Mouse (Mus musculus) MEL (cell line): ENCODE results near the gene Rsrp1. TPM values are rescaled to one million over a fixed set of nuclear protein-coding genes. Genes with fewer than 3 reads are reported as not detected.
A peak's percentile ranks its signal among the peaks of the same experiment; 100 is the strongest.

ENCODE experiments used
- DNase-seq: peaks from one replicate; pipeline ENCODE4 v3.0.0; 2011; ENCODE audit warnings: low read depth, low spot score
- H3K27ac ChIP-seq: 2 replicates; pipeline ENCODE4 v1.5.1; 2012; ENCODE audit warnings: low read depth, mild to moderate bottlenecking, control low read depth, low read length, moderate library complexity; ENCODE audit not compliant: control insufficient read depth
- H3K27me3 ChIP-seq, 2 experiments: fragments of 150-350 bp in 1 of 2; sonication (generic) in 1 of 2; 2 replicates each; pipeline ENCODE4 v1.6.1; 2012; ENCODE audit warnings: low read length in 2 of 2, mild to moderate bottlenecking in 2 of 2, improper control_type of control experiment in 1 of 2, moderate library complexity in 1 of 2; ENCODE audit not compliant: insufficient read depth in 2 of 2, control insufficient read depth in 1 of 2
- H3K36me3 ChIP-seq, 2 experiments: 2 replicates each; pipeline ENCODE4 v1.6.1; 2012 to 2014; ENCODE audit warnings: low read length in 2 of 2, improper control_type of control experiment in 1 of 2, inconsistent platforms in 1 of 2, mild to moderate bottlenecking in 1 of 2; ENCODE audit not compliant: insufficient read depth in 2 of 2, control insufficient read depth in 1 of 2
- H3K4me1 ChIP-seq, 2 experiments: fragments of 150-350 bp in 1 of 2; sonication (generic) in 1 of 2; 2 replicates each; pipeline ENCODE4 v1.6.1; 2012; ENCODE audit warnings: low read length in 2 of 2, improper control_type of control experiment in 1 of 2, mild to moderate bottlenecking in 1 of 2; ENCODE audit not compliant: insufficient read depth in 2 of 2, control insufficient read depth in 1 of 2
- H3K4me3 ChIP-seq, 2 experiments: fragments of 150-350 bp in 1 of 2; sonication (generic) in 1 of 2; 2 replicates each; pipeline ENCODE4 v1.5.1; 2012; ENCODE audit warnings: low read depth in 2 of 2, low read length in 2 of 2, mild to moderate bottlenecking in 2 of 2, moderate library complexity in 2 of 2, control low read depth in 1 of 2, improper control_type of control experiment in 1 of 2; ENCODE audit not compliant: control insufficient read depth in 1 of 2, insufficient read depth in 1 of 2
- H3K79me2 ChIP-seq: 2 replicates; pipeline ENCODE4 v1.6.1; 2012; ENCODE audit warnings: mild to moderate bottlenecking, low read length, moderate library complexity; ENCODE audit not compliant: control insufficient read depth, poor library complexity, insufficient read depth
- H3K9ac ChIP-seq: 2 replicates; pipeline ENCODE4 v1.6.1; 2012; ENCODE audit warnings: low read depth, mild to moderate bottlenecking, control low read depth, low read length, moderate library complexity; ENCODE audit not compliant: control insufficient read depth, poor library complexity, severe bottlenecking
- H3K9me3 ChIP-seq: fragments of 150-350 bp; sonication (generic); replicated peaks from 2 replicates; pipeline ENCODE4 v1.6.1; 2012; ENCODE audit warnings: mild to moderate bottlenecking, low read length, improper control_type of control experiment, moderate library complexity; ENCODE audit not compliant: insufficient read depth
- CHD2 ChIP-seq: IDR thresholded peaks from 2 replicates; pipeline ENCODE4 v1.6.1; 2011; ENCODE audit warnings: low read length, improper control_type of control experiment
- EP300 ChIP-seq, 2 experiments: IDR thresholded peaks; 2 replicates each; pipeline ENCODE4 v1.6.1; 2011; ENCODE audit warnings: improper control_type of control experiment in 2 of 2, low read length in 2 of 2, low read depth in 1 of 2, mild to moderate bottlenecking in 1 of 2
- ETS1 ChIP-seq: IDR thresholded peaks from 2 replicates; pipeline ENCODE4 v1.6.1; 2012; ENCODE audit warnings: low read depth, mild to moderate bottlenecking, inconsistent platforms, low read length, improper control_type of control experiment, moderate library complexity
- GABPA ChIP-seq: IDR thresholded peaks from 2 replicates; pipeline ENCODE4 v1.6.1; 2012; ENCODE audit warnings: low read depth, mild to moderate bottlenecking, inconsistent platforms, low read length, improper control_type of control experiment, moderate library complexity
- HCFC1 ChIP-seq: IDR thresholded peaks from 2 replicates; pipeline ENCODE4 v1.6.1; 2012; ENCODE audit warnings: low read depth, mild to moderate bottlenecking, inconsistent platforms, low read length, improper control_type of control experiment, moderate library complexity
- MXI1 ChIP-seq: IDR thresholded peaks from 2 replicates; pipeline ENCODE4 v1.6.1; 2011; ENCODE audit warnings: mild to moderate bottlenecking, low read depth, low read length, improper control_type of control experiment
- NELFE ChIP-seq: IDR thresholded peaks from 2 replicates; pipeline ENCODE4 v1.6.1; 2011; ENCODE audit warnings: low read depth, low read length, improper control_type of control experiment
- POLR2AphosphoS2 ChIP-seq: IDR thresholded peaks from 2 replicates; pipeline ENCODE4 v1.6.1; 2011; ENCODE audit warnings: low read length, improper control_type of control experiment
- SIN3A ChIP-seq: IDR thresholded peaks from 2 replicates; pipeline ENCODE4 v1.6.1; 2012; ENCODE audit warnings: low read length, improper control_type of control experiment, inconsistent platforms
- SMC3 ChIP-seq: IDR thresholded peaks from 2 replicates; pipeline ENCODE4 v1.6.1; 2011; ENCODE audit warnings: low read depth, low read length, improper control_type of control experiment
- TAL1 ChIP-seq: IDR thresholded peaks from 2 replicates; pipeline ENCODE4 v1.6.1; 2012; ENCODE audit warnings: mild to moderate bottlenecking, inconsistent platforms, low read length, moderate library complexity, mixed read lengths
- TBP ChIP-seq: IDR thresholded peaks from 2 replicates; pipeline ENCODE4 v1.8.0; 2011; ENCODE audit warnings: low read depth, low read length, improper control_type of control experiment
- USF2 ChIP-seq, 2 experiments: IDR thresholded peaks; 2 replicates each; pipeline ENCODE4 v1.6.1; 2011 to 2012; ENCODE audit warnings: improper control_type of control experiment in 2 of 2, low read length in 2 of 2, borderline replicate concordance in 1 of 2, inconsistent platforms in 1 of 2, low read depth in 1 of 2, mild to moderate bottlenecking in 1 of 2; ENCODE audit not compliant: insufficient read depth in 1 of 2
- ZKSCAN1 ChIP-seq: IDR thresholded peaks from 2 replicates; pipeline ENCODE4 v1.6.1; 2012; ENCODE audit warnings: low read depth, mild to moderate bottlenecking, inconsistent platforms, low read length, improper control_type of control experiment, moderate library complexity
- ZMIZ1 ChIP-seq: IDR thresholded peaks from 2 replicates; pipeline ENCODE4 v1.6.1; 2012; ENCODE audit warnings: low read depth, mild to moderate bottlenecking, inconsistent platforms, low read length, improper control_type of control experiment, moderate library complexity
- ZNF384 ChIP-seq: IDR thresholded peaks from 2 replicates; pipeline ENCODE4 v1.6.1; 2012; ENCODE audit warnings: low read depth, mild to moderate bottlenecking, inconsistent platforms, low read length, improper control_type of control experiment
- polyA plus RNA-seq, 2 experiments: library from polyadenylated mRNA; stranded (reverse) in 1 of 2; unstranded in 1 of 2; fragments of >175 nt in 1 of 2; fragments of >200 nt in 1 of 2; gene quantifications; 2 replicates each; pipeline versions ENCODE4 v1.2.1 to v1.2.4; 2012; ENCODE audit warnings: low replicate concordance in 2 of 2, low read depth in 1 of 2; ENCODE audit not compliant: insufficient read length in 2 of 2, insufficient read depth in 1 of 2, missing spikeins in 1 of 2
- total RNA-seq: library from RNA; depleted of rRNA; stranded (reverse); fragments of 300-350 nt; gene quantifications from 2 replicates; pipeline ENCODE4 v1.2.3, GENCODE M21; 2012

Gene Rsrp1
- total and polyA plus RNA-seq, 3 experiments, result 59.5 to 110 TPM; not detected in 1

DNA sequence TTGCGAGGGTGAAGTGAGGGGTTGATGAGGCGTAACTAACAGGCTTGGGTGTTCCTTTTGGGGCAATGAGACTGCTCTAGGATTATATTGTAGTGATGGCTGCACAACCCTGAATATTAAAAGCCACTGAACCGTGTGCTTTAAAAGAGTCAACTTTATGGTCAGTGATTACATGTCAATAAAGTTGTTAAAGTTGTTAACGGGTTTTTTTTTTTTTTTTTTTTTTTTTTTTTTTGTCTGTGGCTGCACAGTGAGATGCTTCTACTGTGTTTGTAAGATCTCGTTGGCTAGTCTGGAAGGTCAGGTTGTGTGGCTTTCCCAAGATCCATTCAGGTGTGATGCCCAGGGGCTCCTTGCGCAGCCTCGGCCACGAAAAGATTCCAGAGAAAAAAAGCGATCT is 16.5 kb downstream of the Rsrp1 start:
- no peak for DNase-seq
- peaks cover 0 to 5% of the 10 kb centered on the region in 2 experiments; a peak in 2 of 4 replicates for H3K36me3 ChIP-seq

DNA sequence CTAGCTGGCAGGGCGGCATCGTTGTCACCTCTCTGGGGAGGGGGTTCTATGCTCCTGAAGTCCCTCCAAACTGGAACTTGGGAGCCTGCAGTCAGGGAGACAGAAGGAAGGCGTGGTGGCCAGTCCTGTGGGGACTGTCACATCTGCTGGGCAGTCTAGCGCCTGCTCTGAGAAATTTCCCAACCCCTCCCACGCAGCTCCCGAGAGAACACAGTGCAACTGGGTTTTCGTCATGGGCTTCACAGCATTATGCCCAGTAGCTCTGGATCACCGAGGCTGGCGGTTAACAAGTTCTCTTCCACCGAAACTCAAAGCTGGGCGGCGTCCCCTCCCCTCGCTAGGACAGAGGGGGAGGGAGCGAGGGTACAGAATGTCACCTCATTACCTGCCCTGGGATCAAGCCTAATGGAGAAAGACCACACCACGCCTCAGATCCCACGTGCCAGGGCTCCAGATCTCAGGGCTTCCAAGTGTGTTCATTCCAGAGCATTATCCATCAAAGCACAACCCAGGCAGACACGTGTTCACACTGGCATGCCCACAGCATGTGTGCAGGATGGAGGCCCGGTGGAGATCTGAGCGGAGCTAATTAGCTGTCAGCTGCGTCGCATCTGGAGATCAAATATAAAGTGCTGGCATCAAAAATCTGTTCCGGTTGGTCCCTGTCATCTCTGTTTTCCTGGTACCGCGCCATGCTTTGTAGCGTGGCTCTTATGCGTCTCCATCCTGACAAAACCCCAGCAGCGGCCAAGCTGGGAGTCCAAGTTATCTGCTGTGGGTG is 20.6 kb downstream of the Rsrp1 start:
- Histone ChIP-seq H3K9me3 (no peaks in the 10 kb centered on the region), H3K36me3 (no peaks in the 10 kb centered on the region), H3K4me3 (no peak overlapping the region), H3K27ac (no peak overlapping the region), H3K79me2 (no peaks in the 10 kb centered on the region), H3K9ac (no peak overlapping the region), H3K4me1 (no peaks in the 10 kb centered on the region), H3K27me3 (peaks cover 3 to 4% of the 10 kb centered on the region in 2 experiments; a peak in 3 of 4 replicates)
- no peak for DNase-seq
- TF ChIP-seq ZKSCAN1, result no peak
- TF ChIP-seq TBP, result no peak
- TF ChIP-seq EP300 (IDR thresholded peaks at IDR 0.05; ENCODE audit: low read depth in 1 of 2, low read length in 2 of 2), result no peak
- no peak for TF ChIP-seq GABPA
- TF ChIP-seq ETS1, result no peak
- no peak for TF ChIP-seq ZMIZ1
- TF ChIP-seq USF2 (IDR thresholded peaks at IDR 0.05; ENCODE audit: borderline replicate concordance in 1 of 2, insufficient read depth in 1 of 2, low read depth in 1 of 2, low read length in 2 of 2), result no peak
- TF ChIP-seq NELFE, result no peak
- no peak for TF ChIP-seq CHD2
- no peak for TF ChIP-seq HCFC1
- TF ChIP-seq TAL1, result no peak
- no peak for TF ChIP-seq SMC3
- TF ChIP-seq POLR2AphosphoS2, result no peak
- TF ChIP-seq MXI1, result no peak
- TF ChIP-seq SIN3A, result no peak

More for the DNA sequence above, 16.5 kb downstream of the Rsrp1 start:
- TF ChIP-seq ETS1, result no peak
- TF ChIP-seq ZNF384, result peak; percentile 74
- H3K79me2 ChIP-seq, result no peaks in the 10 kb centered on the region
- H3K4me1 ChIP-seq, result no peaks in the 10 kb centered on the region
- H3K27me3 ChIP-seq, result peaks cover 3 to 4% of the 10 kb centered on the region in 2 experiments; a peak in 3 of 4 replicates
- no peak overlapping the region for H3K27ac ChIP-seq
- no peak overlapping the region for H3K9ac ChIP-seq
- H3K9me3 ChIP-seq, result no peaks in the 10 kb centered on the region
- H3K4me3 ChIP-seq, result no peak overlapping the region
